Mouse (Mus musculus) small intestine, adult 2 months (tissue): ENCODE results near the gene Cd3e. TPM values are rescaled to one million over a fixed set of nuclear protein-coding genes. Genes with fewer than 3 reads are reported as not detected.
"Not testable (repeated sequence)": the region's sequence is repeated elsewhere in the genome, so short reads cannot be mapped to it uniquely, and the experiment has no call there.

Experiments used
- H3K27ac ChIP-seq: fragments of 200-500 bp; 2 replicates; pipeline ENCODE4 v1.5.1; 2012; ENCODE audit warnings: low read depth, low read length, control low read depth, inconsistent platforms; ENCODE audit not compliant: insufficient read depth
- H3K27me3 ChIP-seq: fragments of 200-500 bp; 2 replicates; pipeline ENCODE4 v1.6.1; 2012; ENCODE audit warnings: mild to moderate bottlenecking, moderate library complexity, low read length, inconsistent platforms; ENCODE audit not compliant: control insufficient read depth, insufficient read depth
- H3K36me3 ChIP-seq: fragments of 200-500 bp; 2 replicates; pipeline ENCODE4 v1.6.1; 2012; ENCODE audit warnings: mild to moderate bottlenecking, low read length, control low read depth, inconsistent platforms; ENCODE audit not compliant: control insufficient read depth, insufficient read depth
- H3K4me1 ChIP-seq: fragments of 200-500 bp; 2 replicates; pipeline ENCODE4 v1.6.1; 2012; ENCODE audit warnings: low read length, inconsistent platforms, mixed read lengths; ENCODE audit not compliant: control insufficient read depth, insufficient read depth, insufficient read length
- H3K4me3 ChIP-seq: fragments of 200-500 bp; 2 replicates; pipeline ENCODE4 v1.5.1; 2012; ENCODE audit warnings: low read depth, mild to moderate bottlenecking, control low read depth, inconsistent platforms, low read length, moderate library complexity
- CTCF ChIP-seq: fragments of 200-500 bp; IDR thresholded peaks from 2 replicates; pipeline ENCODE4 v1.5.1; 2012; ENCODE audit warnings: low read depth, mild to moderate bottlenecking, control low read depth, inconsistent platforms, low read length, moderate library complexity, mixed read lengths; ENCODE audit not compliant: insufficient replicate concordance, insufficient read length; ENCODE audit errors: extremely low read depth
- POLR2A ChIP-seq: fragments of 200-500 bp; IDR thresholded peaks from 2 replicates; pipeline ENCODE4 v1.6.1; 2012; ENCODE audit warnings: low read depth, mild to moderate bottlenecking, control low read depth, inconsistent platforms, low read length, moderate library complexity
- WGBS: fragments of 180-500 bp; shearing (Covaris S2); methylation state at CpG from one replicate; pipeline ENCODE4 v1.1.7; 2018; 5-methylcytosine and 5-hydroxymethylcytosine counted together
- polyA plus RNA-seq: library from polyadenylated mRNA; depleted of rRNA; stranded (reverse); fragments of >200 nt; gene quantifications from 2 replicates; pipeline ENCODE4 v1.2.3, GENCODE M21; 2012

The Cd3e gene
- polyA plus RNA-seq, 1 experiment = 13.7 TPM

- Histone ChIP-seq H3K4me3 (peak overlapping the region; percentile 40), H3K27ac (no peak overlapping the region), H3K27me3 (peaks cover 6% of the 10 kb centered on the region; the same call in 1 of the 2 replicates), H3K4me1 (no peaks in the 10 kb centered on the region), H3K36me3 (no peaks in the 10 kb centered on the region)
- WGBS = 78% methylated on average over 7 of the region's 7 CpGs
- TF ChIP-seq CTCF (no peak), POLR2A (no peak)
These were observed 29.6 kb downstream of the Cd3e start for GRCm38 (mm10) chr9:44979806-44980205.

GRCm38 (mm10) chr9:44977813-44978212 is 31.6 kb downstream of the Cd3e start:
- H3K36me3 ChIP-seq = no peaks in the 10 kb centered on the region
- peak overlapping the region; percentile 24; the same call in 1 of the 2 replicates for H3K4me3 ChIP-seq
- peaks cover 6% of the 10 kb centered on the region; the same call in 1 of the 2 replicates for H3K27me3 ChIP-seq
- no peak for TF ChIP-seq POLR2A
- TF ChIP-seq CTCF = no peak
- H3K27ac ChIP-seq = no peak overlapping the region
- no peaks in the 10 kb centered on the region for H3K4me1 ChIP-seq
- 56% methylated on average over 6 of the region's 6 CpGs for WGBS

GRCm38 (mm10) chr9:44969450-44969849 is 40.0 kb downstream of the Cd3e start:
- 42% methylated on average over 1 of the region's 1 CpGs for WGBS
- Histone ChIP-seq H3K36me3 (no peaks in the 10 kb centered on the region), H3K4me3 (no peak overlapping the region), H3K27ac (no peak overlapping the region), H3K27me3 (no peaks in the 10 kb centered on the region), H3K4me1 (no peaks in the 10 kb centered on the region; the same call in 1 of the 2 replicates)
- TF ChIP-seq CTCF = peak; percentile 62; the same call in 1 of the 2 replicates
- TF ChIP-seq POLR2A = no peak

GRCm38 (mm10) chr9:44967763-44968162 is 41.7 kb downstream of the Cd3e start:
- H3K27ac ChIP-seq, H3K4me1 ChIP-seq, H3K27me3 ChIP-seq, H3K36me3 ChIP-seq, H3K4me3 ChIP-seq: not testable (repeated sequence)
- 74% methylated on average over 5 of the region's 5 CpGs for WGBS

- no peaks in the 10 kb centered on the region for H3K27me3 ChIP-seq
- TF ChIP-seq CTCF (no peak), POLR2A (no peak)
These were observed 42.6 kb downstream of the Cd3e start for GRCm38 (mm10) chr9:44966815-44967242.

GRCm38 (mm10) chr9:44965833-44966466 is 43.5 kb downstream of the Cd3e start:
- Histone ChIP-seq H3K27me3 (no peaks in the 10 kb centered on the region), H3K27ac (peak overlapping the region; percentile 63), H3K4me1 (no peaks in the 10 kb centered on the region; the same call in 1 of the 2 replicates), H3K36me3 (peaks cover 12% of the 10 kb centered on the region), H3K4me3 (peak overlapping the region; percentile 50)
- TF ChIP-seq CTCF = no peak
- TF ChIP-seq POLR2A = no peak
- 12% methylated on average over 10 of the region's 10 CpGs for WGBS

More at GRCm38 (mm10) chr9:44966815-44967242, 42.6 kb downstream of the Cd3e start:
- Histone ChIP-seq H3K36me3 (peaks cover 6% of the 10 kb centered on the region), H3K4me1 (no peaks in the 10 kb centered on the region; the same call in 1 of the 2 replicates), H3K4me3 (no peak overlapping the region), H3K27ac (no peak overlapping the region)
- 23% methylated on average over 3 of the region's 3 CpGs for WGBS

- peak; percentile 6; the same call in 1 of the 2 replicates for TF ChIP-seq CTCF
- peak; percentile 82 for TF ChIP-seq POLR2A
- under 1% methylated on average over 39 of the region's 39 CpGs for WGBS
- Histone ChIP-seq H3K27ac (peak within 1 kb of the TSS; percentile 93), H3K4me1 (no peaks in the 10 kb centered on the region; the same call in 1 of the 2 replicates), H3K4me3 (peak within 1 kb of the TSS; percentile 96), H3K27me3 (no peaks in the 10 kb centered on the region), H3K36me3 (peaks cover 18% of the 10 kb centered on the region)
These were observed 44.1 kb downstream of the Cd3e start, which contains the start of gene Ube4a for GRCm38 (mm10) chr9:44965126-44965832. Gene Ube4a (minus strand): TSS chr9:44965600.
